Mouse (Mus musculus) kidney, adult 2 months (tissue): ENCODE measurements around the gene Doc2g.
A peak's percentile ranks its signal among the peaks of the same experiment; 100 is the strongest.

Experiments used
- CTCF ChIP-seq: fragments of 200-500 bp; conservative IDR thresholded peaks from 2 replicates; pipeline ENCODE4 v1.5.1; 2011; ENCODE audit warnings: low read depth, mild to moderate bottlenecking, control low read depth, low read length, moderate library complexity, mixed read lengths; ENCODE audit not compliant: insufficient read depth, insufficient read length
- POLR2A ChIP-seq: fragments of 200-500 bp; IDR thresholded peaks from one replicate; pipeline ENCODE4 v1.6.1; 2011; ENCODE audit warnings: low read depth, low read length, control low read depth

DNA sequence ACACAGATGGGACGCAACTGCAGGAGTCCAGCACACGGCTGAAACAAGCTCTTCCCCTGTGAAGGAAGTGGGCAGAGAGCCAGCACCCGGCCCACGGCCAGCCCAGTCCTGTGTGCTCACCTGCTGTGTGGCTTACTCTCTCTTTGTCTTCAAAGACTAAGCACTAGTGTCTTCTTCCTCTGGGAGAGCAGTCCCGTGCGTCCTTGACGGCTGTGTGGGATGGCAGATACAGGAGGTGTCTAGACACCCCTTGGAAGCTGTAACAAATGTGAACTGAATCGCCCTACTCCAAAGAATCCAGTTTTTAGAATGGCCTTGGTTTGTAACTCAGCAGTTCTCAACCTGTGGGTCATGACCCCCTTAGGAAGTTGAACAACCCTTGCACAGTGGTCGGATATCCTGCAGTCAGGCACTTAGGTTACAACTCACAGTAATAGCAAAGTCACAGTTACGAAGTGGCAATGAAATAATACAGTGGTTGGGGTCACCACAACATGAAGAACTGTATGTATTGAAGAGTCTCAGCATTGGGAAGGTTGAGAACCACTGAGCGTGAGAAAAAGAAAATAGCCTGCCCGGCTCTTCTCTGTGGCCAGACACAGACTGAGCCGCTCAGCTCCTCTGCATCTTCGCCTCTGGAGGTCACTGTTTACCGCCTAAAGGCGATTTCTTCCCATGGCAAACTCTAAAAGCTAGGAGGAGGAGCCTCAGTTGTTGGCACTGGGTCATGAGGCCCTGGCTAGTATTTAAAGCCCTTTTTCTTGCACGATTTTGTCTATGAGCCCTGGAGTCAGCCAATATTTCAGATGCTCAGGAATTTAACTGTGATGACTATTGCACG, 15.8 kb downstream of the Doc2g start:
- TF ChIP-seq POLR2A (no peak), CTCF (peak; percentile 94)
